ENCODE assay signal across 30 mouse cellular contexts in genomic region chr6:23246061-23246789, GRCm38 (mm10). TPM values are rescaled to one million over a fixed set of nuclear protein-coding genes. Genes with fewer than 3 reads are reported as not detected.
DNase-seq lines count a peak whose midpoint lies in the region; ATAC-seq lines count a peak whose summit lies in the region.
"Had no signal": no experiment of that assay in that cellular context is flagged by ENCODE, and none has a peak within 500 bp of the region (broad histone marks: within the 10 kb centered on the region; RNA-seq: fewer than 3 reads in every experiment).

No protein-coding gene starts in this region.

- peak overlapping the region; percentile 58 for H3K4me3 ChIP-seq in midbrain, embryonic 10.5 days
- no peak overlapping the region for H3K4me3 ChIP-seq in midbrain, embryonic 16.5 days (ENCODE audit: low read depth, low read length)
- H3K4me3 ChIP-seq in embryonic facial prominence, embryonic 10.5 days, result peak overlapping the region; percentile 63
- peak overlapping the region; percentile 7; the same call in 1 of the 2 replicates for H3K4me3 ChIP-seq in embryonic facial prominence, embryonic 15.5 days (replicated peaks)
- H3K4me3 ChIP-seq in midbrain, embryonic 14.5 days (replicated peaks; ENCODE audit: low read depth, low read length), result no peak overlapping the region
- H3K4me3 ChIP-seq: left cerebral cortex, adult 2 months had no signal

- DNase-seq in midbrain, embryonic 10.5 days (ENCODE audit: low spot score), result no peak
- no peak for DNase-seq in embryonic facial prominence, embryonic 10.5 days (ENCODE audit: low spot score)
- peak; percentile 45 for DNase-seq in midbrain, embryonic 14.5 days
- DNase-seq in c-Kit-positive CD71-positive TER-119-positive erythroid progenitor cells, embryonic 14.5 days (ENCODE audit: low spot score), result no peak
- DNase-seq in adrenal gland, adult 8-10 months, result no peak
- no peak for DNase-seq in Muller cell, postnatal 12 days (ENCODE audit: inconsistent ontology term)
- DNase-seq: adrenal gland, postnatal 25 days; cerebellum, adult 11 months; cerebellum, adult 9-11 months; gastrocnemius, postnatal 25 days; heart, adult 18-20 months; kidney, adult 18-20 months; left cerebral cortex, postnatal 4 days; right cerebral cortex, postnatal 25 days; spleen, adult 18-20 months; thymus, postnatal 14 days had no signal

- WGBS in midbrain, embryonic 10.5 days, result 3% methylated on average over 17 of the region's 17 CpGs
- 3% methylated on average over 17 of the region's 17 CpGs for WGBS in midbrain, embryonic 16.5 days
- WGBS in embryonic facial prominence, embryonic 10.5 days, result 2% methylated on average over 17 of the region's 17 CpGs
- 4% methylated on average over 17 of the region's 17 CpGs for WGBS in embryonic facial prominence, embryonic 15.5 days
- 2% methylated on average over 17 of the region's 17 CpGs for WGBS in midbrain, embryonic 14.5 days

- no peak overlapping the region for H3K4me2 ChIP-seq in midbrain, embryonic 16.5 days (ENCODE audit: low read length)
- H3K4me2 ChIP-seq in embryonic facial prominence, embryonic 15.5 days (replicated peaks), result no peak overlapping the region
- H3K4me2 ChIP-seq in midbrain, embryonic 14.5 days (ENCODE audit: low read length), result no peak overlapping the region
- H3K4me2 ChIP-seq: hindbrain, embryonic 14.5 days had no signal

- H3K9me3 ChIP-seq in midbrain, embryonic 10.5 days (replicated peaks), result no peaks in the 10 kb centered on the region
- H3K9me3 ChIP-seq in midbrain, embryonic 16.5 days (replicated peaks; ENCODE audit: control insufficient read depth, low read length, poor library complexity, severe bottlenecking), result no peaks in the 10 kb centered on the region
- H3K9me3 ChIP-seq in embryonic facial prominence, embryonic 10.5 days, result no peaks in the 10 kb centered on the region
- H3K9me3 ChIP-seq in embryonic facial prominence, embryonic 15.5 days (replicated peaks), result no peaks in the 10 kb centered on the region
- H3K9me3 ChIP-seq in midbrain, embryonic 14.5 days (ENCODE audit: control insufficient read depth, low read length), result no peaks in the 10 kb centered on the region
- H3K9me3 ChIP-seq: heart, embryonic 13.5 days had no signal

- peaks cover 99% of the 10 kb centered on the region for H3K27me3 ChIP-seq in midbrain, embryonic 10.5 days (ENCODE audit: low read depth, poor library complexity, severe bottlenecking)
- peaks cover 57% of the 10 kb centered on the region for H3K27me3 ChIP-seq in midbrain, embryonic 16.5 days (ENCODE audit: control insufficient read depth, insufficient read depth, low read depth, low read length)
- H3K27me3 ChIP-seq in embryonic facial prominence, embryonic 10.5 days (replicated peaks; ENCODE audit: low read depth, poor library complexity, severe bottlenecking), result peaks cover 98% of the 10 kb centered on the region
- H3K27me3 ChIP-seq in embryonic facial prominence, embryonic 15.5 days, result peaks cover 89% of the 10 kb centered on the region
- peaks cover 95% of the 10 kb centered on the region for H3K27me3 ChIP-seq in midbrain, embryonic 14.5 days (ENCODE audit: control insufficient read depth, insufficient read depth, low read length)

- no peak overlapping the region for H3K27ac ChIP-seq in midbrain, embryonic 10.5 days (replicated peaks)
- no peak overlapping the region for H3K27ac ChIP-seq in midbrain, embryonic 16.5 days (ENCODE audit: low read length)
- H3K27ac ChIP-seq in embryonic facial prominence, embryonic 10.5 days (replicated peaks), result peak overlapping the region; percentile 70; the same call in 1 of the 2 replicates
- H3K27ac ChIP-seq in embryonic facial prominence, embryonic 15.5 days (replicated peaks), result no peak overlapping the region
- H3K27ac ChIP-seq in midbrain, embryonic 14.5 days (replicated peaks; ENCODE audit: low read depth, low read length), result no peak overlapping the region
- H3K27ac ChIP-seq: heart, embryonic 13.5 days; hindbrain, embryonic 14.5 days; left cerebral cortex, adult 2 months had no signal

- no peaks in the 10 kb centered on the region for H3K36me3 ChIP-seq in midbrain, embryonic 10.5 days
- H3K36me3 ChIP-seq in midbrain, embryonic 16.5 days (ENCODE audit: control insufficient read depth, insufficient read depth, low read length), result no peaks in the 10 kb centered on the region
- H3K36me3 ChIP-seq in embryonic facial prominence, embryonic 10.5 days (replicated peaks), result no peaks in the 10 kb centered on the region
- H3K36me3 ChIP-seq in embryonic facial prominence, embryonic 15.5 days, result no peaks in the 10 kb centered on the region
- H3K36me3 ChIP-seq in midbrain, embryonic 14.5 days (ENCODE audit: control insufficient read depth, insufficient read depth, low read length), result no peaks in the 10 kb centered on the region
- H3K36me3 ChIP-seq: heart, embryonic 13.5 days had no signal

- H3K9ac ChIP-seq in midbrain, embryonic 16.5 days (ENCODE audit: low read depth, low read length), result no peak overlapping the region
- no peak overlapping the region for H3K9ac ChIP-seq in embryonic facial prominence, embryonic 15.5 days
- H3K9ac ChIP-seq in midbrain, embryonic 14.5 days (replicated peaks; ENCODE audit: low read length), result no peak overlapping the region
- H3K9ac ChIP-seq: heart, embryonic 13.5 days; hindbrain, embryonic 14.5 days had no signal

- peaks cover 36% of the 10 kb centered on the region for H3K4me1 ChIP-seq in midbrain, embryonic 10.5 days
- H3K4me1 ChIP-seq in midbrain, embryonic 16.5 days (ENCODE audit: control insufficient read depth, insufficient read depth, low read length), result peaks cover 9% of the 10 kb centered on the region
- H3K4me1 ChIP-seq in embryonic facial prominence, embryonic 10.5 days, result peaks cover 28% of the 10 kb centered on the region
- H3K4me1 ChIP-seq in embryonic facial prominence, embryonic 15.5 days, result peaks cover 28% of the 10 kb centered on the region
- 0 out of 2 replicates have a peak, but pooled peaks cover 3% of the 10 kb centered on the region for H3K4me1 ChIP-seq in midbrain, embryonic 14.5 days (ENCODE audit: control insufficient read depth, insufficient read depth, low read length)

- ATAC-seq in midbrain, embryonic 16.5 days, result no peak
- no peak for ATAC-seq in embryonic facial prominence, embryonic 15.5 days (ENCODE audit: insufficient number of reproducible peaks, low FRiP score, low TSS enrichment, low read depth)
- ATAC-seq in midbrain, embryonic 14.5 days (ENCODE audit: low FRiP score, low TSS enrichment), result no peak
- ATAC-seq: inflammation-experienced regulatory T-cells, adult 6 months had no signal

RNA-seq across cellular contexts. Expression of gene Fezf1, which starts 1.9 kb away (rescaled TPM):
- polyA plus RNA-seq in midbrain, embryonic 10.5 days (2016; fragmentation: Nextera tagmentation; extraction: Ambion mirVana), result 4.4 and 6.4 TPM in 2 replicates
- 4.7 and 8.9 TPM in 2 replicates for polyA plus RNA-seq in midbrain, embryonic 16.5 days (2015; fragmentation: Nextera tagmentation; extraction: Ambion mirVana)
- polyA plus RNA-seq in embryonic facial prominence, embryonic 10.5 days (2016; fragmentation: Nextera tagmentation; extraction: Ambion mirVana), result 6.1 and 7.2 TPM in 2 replicates
- polyA plus RNA-seq in embryonic facial prominence, embryonic 15.5 days (2015; fragmentation: Nextera tagmentation; extraction: Ambion mirVana), result 8.2 and 8.8 TPM in 2 replicates
- not detected in 2 replicates for polyA plus RNA-seq in midbrain, embryonic 14.5 days (2014; fragmentation: Nextera tagmentation; extraction: Ambion mirVana)
- not detected for total RNA-seq in adrenal gland, adult 8-10 months (2022)
- total RNA-seq: adrenal gland, postnatal 25 days; common myeloid progenitor, adult 5-6 weeks; gastrocnemius, postnatal 25 days; heart, adult 18-20 months; heart, postnatal 25 days; liver, adult 2 months; neutrophil, adult 5-6 weeks had no signal
- polyA plus RNA-seq: C2C12; heart, embryonic 13.5 days; hindbrain, embryonic 14.5 days; inflammation-experienced regulatory T-cells, adult 6 months; kidney, embryonic 16.5 days; liver, adult 2 months; liver, embryonic 16.5 days; lung, embryonic 16.5 days had no signal

Comparison
In these comparisons a context has a peak if more than half of its experiments do, and no peak if none do; other contexts are left out.
1. H3K4me3 ChIP-seq: peak in midbrain, embryonic 10.5 days (single experiment), embryonic facial prominence, embryonic 10.5 days (single experiment) and embryonic facial prominence, embryonic 15.5 days (single experiment); none in midbrain, embryonic 16.5 days (single experiment) and midbrain, embryonic 14.5 days (single experiment).